Mouse (Mus musculus): ENCODE data around the gene Rnf145.
"Not testable (repeated sequence)": the region's sequence is repeated elsewhere in the genome, so short reads cannot be mapped to it uniquely, and the experiment has no call there.

The Rnf145 gene

DNA sequence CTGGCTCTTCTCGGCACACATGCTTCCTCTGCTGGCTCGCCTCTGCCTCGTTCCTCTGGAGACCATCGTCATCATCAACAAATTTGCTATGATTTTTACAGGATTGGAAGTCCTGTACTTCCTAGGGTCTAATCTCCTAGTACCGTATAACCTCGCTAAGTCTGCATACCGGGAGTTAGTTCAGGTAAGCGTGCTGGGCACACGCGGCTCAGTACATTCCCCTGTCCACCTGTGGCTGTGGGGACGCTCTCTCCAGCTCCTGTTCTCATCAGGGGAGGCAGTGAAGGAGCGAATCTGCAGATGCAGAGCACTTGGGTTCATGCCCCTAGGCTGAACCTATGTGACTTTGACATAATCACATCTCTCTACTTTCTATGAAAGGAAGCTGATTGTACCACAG, 30.1 kb downstream of the Rnf145 start:
- in situ Hi-C loops (cut with MboI; ENCODE audit: low pct_unique_long_range_greater_than_20kb in 1 of 2, low sequenced_read_pairs in 2 of 2, unreplicated experiment in 1 of 2): no loop called here

DNA sequence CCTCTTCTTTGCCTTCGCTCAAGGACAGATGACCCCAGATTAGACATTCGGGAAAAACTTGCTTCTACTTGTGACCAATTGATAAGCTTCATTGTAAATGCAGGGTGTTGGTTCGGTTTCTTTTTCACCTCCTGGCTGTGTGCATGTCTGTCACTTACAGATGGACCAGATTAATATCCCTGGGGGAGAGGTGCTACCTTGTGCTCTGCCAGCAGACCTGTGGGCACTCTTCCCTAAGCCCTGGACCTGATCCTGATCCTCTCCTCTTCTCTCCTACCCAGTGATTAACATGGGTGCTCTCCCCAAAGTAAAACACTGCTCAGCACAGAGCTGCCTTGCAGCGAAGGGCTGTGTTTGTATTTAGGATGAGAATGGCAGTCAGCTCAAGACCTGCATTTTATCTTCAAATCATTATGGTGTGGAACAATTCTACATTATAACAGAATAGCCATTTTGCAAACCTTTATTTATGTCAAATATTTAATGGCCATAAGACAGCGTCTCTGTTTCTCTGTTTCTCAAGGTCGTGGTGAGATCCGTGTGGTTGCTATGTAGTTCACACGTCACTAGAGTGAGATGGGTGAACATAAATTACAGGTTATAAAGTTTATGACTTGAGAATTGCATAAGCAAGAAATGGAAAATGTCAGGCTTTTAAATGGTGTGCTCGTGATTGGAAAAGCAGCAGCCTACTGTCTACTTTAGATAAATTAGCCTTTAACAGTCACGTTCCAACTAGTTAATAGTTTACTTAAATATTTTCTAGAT, 30.9 kb downstream of the Rnf145 start:
- in situ Hi-C loops (cut with MboI; ENCODE audit: low pct_unique_long_range_greater_than_20kb in 1 of 2, low sequenced_read_pairs in 2 of 2, unreplicated experiment in 1 of 2): no loop called here

DNA sequence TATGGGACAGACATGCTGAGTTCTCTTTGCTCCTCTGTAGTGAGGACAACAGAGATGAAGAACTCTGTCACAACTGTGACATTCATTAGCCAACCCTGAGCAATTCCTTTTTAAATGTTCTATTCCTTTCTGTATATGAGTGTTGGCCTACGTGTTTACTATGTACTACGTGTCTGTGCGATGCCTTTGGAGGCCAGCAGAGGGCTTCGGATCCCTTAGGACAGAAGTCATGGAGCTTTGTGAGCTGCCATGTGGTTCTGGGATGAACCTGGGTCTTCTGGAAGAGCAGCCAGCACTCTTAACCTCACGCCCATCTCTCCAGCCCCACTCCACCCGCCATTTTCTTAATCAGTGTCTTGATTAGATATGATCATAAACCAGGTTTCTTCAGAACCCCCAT, 32.2 kb downstream of the Rnf145 start:
- in situ Hi-C loops (cut with MboI; ENCODE audit: low pct_unique_long_range_greater_than_20kb in 1 of 2, low sequenced_read_pairs in 2 of 2, unreplicated experiment in 1 of 2): no loop called here

DNA sequence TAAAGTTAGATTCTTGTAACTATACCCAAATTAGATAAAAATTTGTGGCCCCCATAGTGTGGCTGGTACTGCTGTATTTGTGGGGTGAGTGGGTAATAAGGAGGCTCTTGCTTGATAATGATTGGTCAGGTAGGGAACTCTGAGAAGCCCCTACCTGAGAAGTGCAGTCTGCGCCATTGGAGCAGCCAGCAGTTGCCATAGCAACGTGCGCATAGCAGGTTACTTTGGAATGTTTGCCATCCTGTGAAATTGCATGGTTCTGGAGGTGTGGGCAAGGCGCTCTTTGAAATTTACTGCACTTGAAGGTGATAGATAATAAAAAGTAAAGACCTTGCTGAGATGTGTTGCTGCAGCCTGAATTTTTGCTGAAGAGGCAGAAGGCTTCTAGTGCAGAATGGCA, 35.6 kb downstream of the Rnf145 start:
- in situ Hi-C loops (cut with MboI; ENCODE audit: low pct_unique_long_range_greater_than_20kb in 1 of 2, low sequenced_read_pairs in 2 of 2, unreplicated experiment in 1 of 2): no loop called here

DNA sequence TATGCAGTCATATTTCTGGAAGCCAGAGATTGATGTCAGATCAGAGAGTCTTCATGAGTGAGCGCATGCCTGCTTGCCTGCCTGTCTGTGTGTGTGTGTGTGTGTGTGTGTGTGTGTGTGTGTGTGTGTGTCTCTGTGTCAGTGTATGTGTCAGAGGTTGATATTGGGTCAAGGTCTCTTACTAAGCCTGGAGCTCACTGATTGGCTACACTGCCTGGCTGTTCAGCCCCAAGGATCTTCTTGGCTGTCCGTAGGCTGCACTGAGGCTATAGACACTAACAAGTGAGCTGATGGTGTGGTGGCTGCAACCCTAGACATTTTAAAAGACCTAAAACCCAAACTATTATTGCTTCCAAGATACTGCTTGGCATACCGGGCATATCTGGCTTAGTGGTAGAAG, 39.8 kb downstream of the Rnf145 start:
- in situ Hi-C loops (cut with MboI; ENCODE audit: low pct_unique_long_range_greater_than_20kb in 1 of 2, low sequenced_read_pairs in 2 of 2, unreplicated experiment in 1 of 2): no loop called here

DNA sequence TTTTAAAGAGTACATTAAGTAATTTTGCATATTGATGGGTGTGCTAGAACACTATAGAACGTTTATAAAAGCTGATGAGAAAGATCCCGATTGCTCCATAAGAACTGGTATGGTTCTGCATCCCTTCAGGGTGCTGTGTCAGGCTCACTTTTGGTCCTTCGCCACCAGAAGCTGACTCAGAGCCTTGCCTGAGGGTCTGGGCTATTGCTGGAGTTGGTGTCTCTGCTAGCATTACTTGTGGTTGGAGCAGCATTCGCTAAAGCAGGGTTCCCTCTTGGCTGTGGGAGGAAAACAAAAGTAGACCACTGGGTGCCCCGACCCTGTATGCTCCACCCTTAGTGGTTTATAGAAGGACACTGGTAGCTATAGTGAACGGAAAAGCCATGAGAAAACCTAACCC, 40.7 kb downstream of the Rnf145 start:
- in situ Hi-C loops (cut with MboI; ENCODE audit: low pct_unique_long_range_greater_than_20kb in 1 of 2, low sequenced_read_pairs in 2 of 2, unreplicated experiment in 1 of 2): no loop called here

DNA sequence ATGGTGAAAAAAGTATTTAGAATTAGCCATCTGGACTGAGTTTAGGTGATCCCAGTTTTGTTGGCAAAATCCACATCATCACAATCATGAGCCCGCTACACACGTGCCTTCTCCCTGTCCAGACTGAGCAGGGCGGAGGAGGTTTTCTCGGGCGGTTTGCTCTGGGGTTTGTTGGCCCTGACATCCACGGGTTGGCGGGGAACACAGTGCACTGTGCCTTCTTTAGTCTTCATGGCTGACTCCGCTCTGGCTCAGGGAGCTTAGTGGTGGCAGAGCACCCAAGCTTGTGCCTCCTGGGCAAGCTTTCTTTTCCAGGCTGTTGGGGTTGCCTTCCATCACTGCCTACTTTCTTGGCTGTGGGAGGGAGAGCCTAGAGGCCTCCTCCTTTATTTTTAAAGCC, 41.6 kb downstream of the Rnf145 start:
- in situ Hi-C loops (cut with MboI; ENCODE audit: low pct_unique_long_range_greater_than_20kb in 1 of 2, low sequenced_read_pairs in 2 of 2, unreplicated experiment in 1 of 2): no loop called here

DNA sequence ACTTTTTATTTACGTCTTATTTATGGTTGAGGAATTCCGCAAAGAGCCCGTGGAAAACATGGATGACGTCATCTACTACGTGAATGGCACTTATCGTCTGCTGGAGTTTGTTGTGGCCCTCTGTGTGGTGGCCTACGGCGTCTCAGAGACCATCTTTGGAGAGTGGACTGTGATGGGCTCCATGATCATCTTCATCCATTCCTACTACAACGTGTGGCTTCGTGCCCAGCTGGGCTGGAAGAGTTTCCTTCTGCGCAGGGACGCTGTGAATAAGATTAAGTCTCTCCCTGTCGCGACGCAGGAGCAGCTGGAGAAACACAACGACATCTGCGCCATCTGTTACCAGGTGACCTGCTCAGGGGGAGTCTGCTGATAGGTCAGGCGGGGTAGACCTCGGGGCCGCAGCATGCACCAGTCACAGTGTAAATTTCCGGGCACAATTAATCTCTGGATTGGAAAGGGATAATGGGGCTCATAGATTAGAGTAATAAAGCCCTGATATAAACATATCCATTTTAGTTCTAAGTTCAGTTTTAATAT, 42.8 kb downstream of the Rnf145 start:
- in situ Hi-C loops (cut with MboI; ENCODE audit: low pct_unique_long_range_greater_than_20kb in 1 of 2, low sequenced_read_pairs in 2 of 2, unreplicated experiment in 1 of 2): no loop called here

DNA sequence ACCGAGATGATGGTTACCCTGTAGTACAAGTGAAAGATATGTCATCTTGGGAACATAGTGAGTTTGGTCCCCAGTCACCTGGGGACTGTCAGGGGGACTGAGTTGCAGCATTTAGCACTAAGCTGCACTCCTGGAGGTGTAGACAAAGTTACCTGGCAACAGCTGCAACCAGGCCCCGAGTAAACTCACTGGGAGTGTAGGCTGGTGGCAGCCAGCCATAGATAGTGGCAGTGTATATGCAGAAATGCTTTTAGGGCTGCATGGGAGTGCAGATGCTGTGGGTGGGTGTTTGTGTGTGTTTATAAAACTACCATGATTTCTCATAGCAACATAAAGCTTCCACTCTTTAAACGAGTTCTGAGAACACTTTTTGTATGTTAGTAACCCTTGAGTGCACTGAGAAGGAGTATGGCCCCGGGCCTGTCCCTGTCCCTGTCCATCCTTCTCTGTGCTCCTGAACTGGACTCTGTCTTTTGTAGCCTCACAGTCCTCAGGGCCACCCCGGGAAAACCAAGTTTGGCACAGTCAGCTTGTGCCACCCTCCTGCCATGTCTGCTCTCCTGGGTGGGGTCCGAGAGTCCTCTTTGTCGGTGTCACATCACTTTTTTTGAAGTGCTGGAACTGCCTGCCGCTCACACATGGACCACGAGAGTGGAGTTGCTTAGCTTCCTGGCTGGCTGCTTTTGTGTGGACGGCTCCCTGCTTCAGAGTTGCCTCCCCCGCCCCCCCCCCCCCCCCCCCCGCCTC, 43.8 kb downstream of the Rnf145 start:
- in situ Hi-C loops (cut with MboI; ENCODE audit: low pct_unique_long_range_greater_than_20kb in 1 of 2, low sequenced_read_pairs in 2 of 2, unreplicated experiment in 1 of 2): no loop called here

DNA sequence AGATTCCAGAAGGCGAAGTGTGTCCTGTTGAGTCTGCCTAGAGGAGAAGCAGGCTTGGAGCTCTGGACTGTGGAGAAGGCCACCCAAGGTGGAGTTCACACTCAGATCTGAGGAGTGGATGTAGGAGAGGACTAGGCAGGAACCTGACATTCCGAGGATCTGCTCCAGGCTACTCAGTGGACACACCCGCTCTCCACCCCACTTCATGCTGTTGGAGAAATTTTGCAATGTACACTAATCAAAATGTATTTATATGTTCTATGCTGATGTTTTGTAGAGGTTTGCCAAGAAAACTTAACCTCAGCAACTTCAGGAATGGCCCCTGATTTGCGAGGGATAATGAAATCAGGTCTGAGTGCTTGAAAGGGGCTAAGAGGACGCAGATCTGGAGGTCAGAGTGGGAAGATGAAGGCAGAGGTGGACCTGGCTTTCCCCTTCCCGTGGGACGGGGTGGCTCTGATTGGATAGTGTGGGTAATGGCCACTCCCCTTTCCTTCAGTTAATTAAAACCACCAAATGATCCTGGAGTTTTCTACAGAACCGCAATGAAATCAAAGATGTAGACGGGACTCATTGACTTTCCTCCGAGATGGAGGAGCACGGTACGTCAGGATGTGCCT, 45.6 kb downstream of the Rnf145 start:
- in situ Hi-C loops (cut with MboI; ENCODE audit: low pct_unique_long_range_greater_than_20kb in 1 of 2, low sequenced_read_pairs in 2 of 2, unreplicated experiment in 1 of 2): no loop called here

DNA sequence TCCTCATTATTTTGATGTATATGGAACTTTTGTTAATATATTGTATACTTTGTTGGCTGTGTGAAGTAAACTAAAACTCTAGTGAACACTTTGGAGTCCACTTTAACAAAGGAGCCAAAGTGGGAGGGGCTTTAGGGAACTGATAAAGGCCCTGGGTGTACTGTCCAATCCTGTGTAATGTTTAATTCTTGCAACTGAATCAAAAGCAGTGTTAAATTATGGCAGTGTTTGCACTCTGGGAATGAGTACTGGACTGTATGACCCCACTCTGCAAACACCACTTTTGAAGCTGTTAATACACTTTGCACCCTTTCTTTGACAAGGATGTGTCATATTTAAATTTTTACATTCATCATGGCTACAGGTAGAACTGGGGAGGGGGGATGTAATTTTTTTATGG, 46.2 kb downstream of the Rnf145 start:
- in situ Hi-C loops (cut with MboI; ENCODE audit: low pct_unique_long_range_greater_than_20kb in 1 of 2, low sequenced_read_pairs in 2 of 2, unreplicated experiment in 1 of 2): no loop called here

DNA sequence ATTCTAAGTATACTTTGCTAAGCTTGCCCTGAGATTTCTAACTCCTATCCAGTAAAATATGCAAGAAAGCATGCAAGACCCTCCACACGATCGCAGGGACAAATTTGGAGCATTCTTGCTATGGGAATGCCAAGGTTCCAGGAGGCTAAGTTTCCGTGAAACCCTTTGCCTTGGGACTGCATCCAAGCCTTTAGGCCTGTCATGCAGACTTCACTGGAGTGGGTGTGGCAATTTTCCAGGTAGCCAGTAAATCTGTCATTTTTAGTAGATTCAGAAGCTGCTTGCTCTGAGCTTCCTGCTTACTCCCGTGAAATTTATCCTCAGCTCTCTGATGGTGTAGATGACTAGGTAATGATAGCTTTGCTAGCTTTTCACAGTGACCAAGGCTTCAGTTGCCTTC, 51.6 kb downstream of the Rnf145 start:
- in situ Hi-C loops (cut with MboI; ENCODE audit: low pct_unique_long_range_greater_than_20kb in 1 of 2, low sequenced_read_pairs in 2 of 2, unreplicated experiment in 1 of 2): not testable (repeated sequence)

DNA sequence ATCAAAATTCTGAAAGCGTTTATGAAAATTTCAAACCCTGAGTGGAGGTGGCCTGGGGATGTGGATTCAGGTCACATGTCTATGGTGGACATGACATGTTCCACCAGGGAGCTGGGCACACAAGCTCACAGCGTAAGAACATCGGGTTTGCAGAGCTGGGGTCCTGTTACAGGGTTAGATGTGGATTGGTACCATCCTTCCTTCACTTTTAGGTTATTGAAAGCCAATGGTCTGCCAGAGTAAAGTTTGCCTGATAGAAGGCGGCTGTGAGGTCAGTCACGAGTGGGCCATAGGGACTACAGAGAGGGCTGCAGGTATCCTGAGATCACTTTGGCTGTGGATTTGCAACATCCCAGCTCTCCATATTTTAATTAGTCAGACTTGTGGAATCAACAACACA, 54.0 kb downstream of the Rnf145 start:
- in situ Hi-C loops (cut with MboI; ENCODE audit: low pct_unique_long_range_greater_than_20kb in 1 of 2, low sequenced_read_pairs in 2 of 2, unreplicated experiment in 1 of 2): no loop called here

DNA sequence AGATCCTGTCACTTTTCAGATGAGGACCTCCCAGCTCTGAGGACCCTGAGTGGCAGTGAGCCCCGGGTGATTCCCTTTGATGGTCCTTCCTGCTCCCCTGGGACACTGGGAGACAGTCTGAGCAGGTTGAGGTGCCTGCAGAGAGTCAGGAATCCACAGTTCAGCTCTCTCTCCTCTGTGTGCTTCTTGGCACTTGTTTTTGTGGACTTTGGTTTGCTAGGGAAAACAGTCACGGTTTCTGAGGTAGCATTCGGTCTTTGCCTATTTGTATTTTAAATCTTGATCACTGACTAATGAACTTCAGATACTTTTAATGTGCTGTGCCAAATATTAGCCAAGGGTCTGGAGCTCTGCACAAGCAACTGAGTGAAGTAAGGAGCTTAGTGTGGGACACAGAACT, 54.6 kb downstream of the Rnf145 start:
- in situ Hi-C loops (cut with MboI; ENCODE audit: low pct_unique_long_range_greater_than_20kb in 1 of 2, low sequenced_read_pairs in 2 of 2, unreplicated experiment in 1 of 2): no loop called here

DNA sequence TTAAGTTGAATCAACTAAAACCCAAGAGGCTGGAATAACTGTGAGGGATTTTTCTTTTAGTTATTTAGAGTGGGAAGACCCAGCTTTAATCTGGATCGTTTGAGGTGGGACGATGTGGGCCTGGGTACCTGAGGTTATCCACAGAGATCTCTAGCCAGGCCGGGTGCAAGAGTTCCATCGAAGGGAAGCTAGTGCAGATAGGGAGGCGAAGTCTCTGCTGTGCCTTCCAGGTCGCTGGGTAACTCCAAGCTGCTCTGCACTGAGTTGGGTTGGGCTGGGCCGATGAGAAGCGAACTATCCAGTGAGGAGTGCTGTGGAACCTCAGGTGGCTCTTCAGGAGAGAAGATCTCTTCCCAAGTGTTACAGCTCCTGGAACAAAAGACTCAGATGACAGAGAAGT, 55.6 kb downstream of the Rnf145 start:
- in situ Hi-C loops (cut with MboI; ENCODE audit: low pct_unique_long_range_greater_than_20kb in 1 of 2, low sequenced_read_pairs in 2 of 2, unreplicated experiment in 1 of 2): no loop called here

DNA sequence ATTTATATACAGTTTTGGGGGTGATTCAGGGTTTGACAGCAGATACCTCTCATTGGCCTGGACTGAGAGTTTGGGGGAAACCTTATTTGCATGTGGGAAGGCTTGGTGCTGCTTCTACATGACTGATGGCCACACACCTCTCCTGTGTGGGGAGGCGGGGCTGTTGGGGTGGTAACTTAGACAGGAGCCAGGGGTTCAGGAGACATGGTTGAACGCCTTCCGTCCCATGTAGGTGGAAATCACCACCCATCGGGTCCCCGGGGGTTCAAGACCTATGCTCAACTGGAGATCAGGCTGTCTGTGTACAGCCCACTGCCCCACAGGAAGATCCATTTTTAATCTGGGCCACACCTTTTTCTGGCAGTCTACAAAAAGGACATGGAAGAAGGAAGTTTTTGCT, 56.1 kb downstream of the Rnf145 start:
- in situ Hi-C loops (cut with MboI; ENCODE audit: low pct_unique_long_range_greater_than_20kb in 1 of 2, low sequenced_read_pairs in 2 of 2, unreplicated experiment in 1 of 2): no loop called here

DNA sequence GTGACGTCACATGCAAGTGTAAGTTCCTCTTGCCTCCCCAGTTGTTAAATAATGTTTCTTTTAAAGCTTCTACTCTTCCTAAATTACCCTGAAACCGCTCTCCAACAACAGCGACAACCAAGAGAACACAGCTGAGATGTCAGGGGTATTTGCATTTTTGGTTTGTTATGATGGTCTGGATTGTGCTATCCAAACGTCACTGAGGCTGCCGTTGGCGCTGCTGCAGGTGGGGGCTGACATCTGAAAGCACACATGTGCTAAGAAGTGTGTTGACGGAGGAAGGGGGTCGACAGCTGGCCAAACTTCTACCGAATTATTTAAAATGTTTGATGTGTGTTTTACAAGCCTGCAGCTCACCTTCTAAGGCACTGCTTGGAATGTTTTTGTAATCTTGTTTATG, 59.1 kb downstream of the Rnf145 start:
- in situ Hi-C loops (cut with MboI; ENCODE audit: low pct_unique_long_range_greater_than_20kb in 1 of 2, low sequenced_read_pairs in 2 of 2, unreplicated experiment in 1 of 2): no loop called here

DNA sequence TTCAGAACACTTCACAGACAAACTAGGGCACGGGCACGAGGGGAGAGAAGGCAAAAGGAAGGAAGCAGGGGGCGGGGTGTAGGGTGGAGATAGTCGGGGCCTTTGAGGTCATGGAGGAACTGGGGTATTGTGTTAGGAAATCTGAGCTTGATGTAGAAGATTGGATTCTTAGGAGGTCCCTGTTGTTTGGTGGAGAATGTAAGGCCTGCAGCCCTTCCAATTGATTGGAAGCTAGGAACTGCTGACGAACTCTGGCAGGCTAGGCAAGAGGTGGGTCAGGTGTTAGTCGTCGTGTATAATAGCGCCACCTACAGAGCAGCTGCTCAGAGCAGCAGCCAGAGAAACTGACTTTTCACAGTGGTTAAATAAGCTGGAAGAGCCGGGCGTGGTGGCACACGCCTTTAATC, 62.5 kb downstream of the Rnf145 start:
- in situ Hi-C loops (cut with MboI; ENCODE audit: low pct_unique_long_range_greater_than_20kb in 1 of 2, low sequenced_read_pairs in 2 of 2, unreplicated experiment in 1 of 2): no loop called here

DNA sequence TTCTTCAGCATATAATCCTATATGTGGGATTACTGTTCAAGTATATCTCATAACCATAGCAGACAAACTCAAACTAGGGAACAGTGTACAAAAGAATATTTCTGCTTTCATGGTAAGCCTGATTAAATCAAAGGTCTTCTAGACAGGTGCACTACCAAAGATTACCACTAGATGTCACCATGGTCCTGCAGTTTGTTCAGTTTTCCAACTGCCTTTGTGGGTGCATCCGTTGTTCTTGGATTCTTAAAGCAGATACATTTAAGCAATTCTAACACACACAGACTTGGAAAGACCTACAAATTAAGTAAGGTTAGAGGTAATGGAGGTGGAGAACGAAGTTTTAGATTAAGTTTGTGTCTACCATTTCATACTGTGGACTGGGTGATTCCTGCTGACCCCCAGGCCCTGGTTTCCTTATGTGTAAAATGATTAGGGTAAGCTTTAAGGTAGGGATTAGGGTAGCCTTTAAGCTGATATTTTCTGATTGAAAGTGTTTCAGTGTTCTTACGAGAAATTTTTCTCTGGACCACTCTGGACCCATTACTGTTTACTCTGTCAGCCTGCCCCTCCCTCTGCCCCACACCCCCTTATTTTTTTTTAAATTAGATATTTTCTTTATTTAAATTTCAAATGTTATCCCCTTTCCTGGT, 67.4 kb downstream of the Rnf145 start:
- in situ Hi-C loops (cut with MboI; ENCODE audit: low pct_unique_long_range_greater_than_20kb in 1 of 2, low sequenced_read_pairs in 2 of 2, unreplicated experiment in 1 of 2): no loop called here

All from mouse embryonic stem cell (cell line).